Mouse (Mus musculus): Measurements from ENCODE around the gene Aftph. TPM values are rescaled to one million over a fixed set of nuclear protein-coding genes. Genes with fewer than 3 reads are reported as not detected.

Gene Aftph
- polyA plus RNA-seq (2014; fragmentation: Illumina TruSeq; extraction: RNeasy Lipid Tissue Mini Kit (QIAGEN cat#74804); ENCODE audit: low read depth, low replicate concordance), result 37.8 TPM

DNA sequence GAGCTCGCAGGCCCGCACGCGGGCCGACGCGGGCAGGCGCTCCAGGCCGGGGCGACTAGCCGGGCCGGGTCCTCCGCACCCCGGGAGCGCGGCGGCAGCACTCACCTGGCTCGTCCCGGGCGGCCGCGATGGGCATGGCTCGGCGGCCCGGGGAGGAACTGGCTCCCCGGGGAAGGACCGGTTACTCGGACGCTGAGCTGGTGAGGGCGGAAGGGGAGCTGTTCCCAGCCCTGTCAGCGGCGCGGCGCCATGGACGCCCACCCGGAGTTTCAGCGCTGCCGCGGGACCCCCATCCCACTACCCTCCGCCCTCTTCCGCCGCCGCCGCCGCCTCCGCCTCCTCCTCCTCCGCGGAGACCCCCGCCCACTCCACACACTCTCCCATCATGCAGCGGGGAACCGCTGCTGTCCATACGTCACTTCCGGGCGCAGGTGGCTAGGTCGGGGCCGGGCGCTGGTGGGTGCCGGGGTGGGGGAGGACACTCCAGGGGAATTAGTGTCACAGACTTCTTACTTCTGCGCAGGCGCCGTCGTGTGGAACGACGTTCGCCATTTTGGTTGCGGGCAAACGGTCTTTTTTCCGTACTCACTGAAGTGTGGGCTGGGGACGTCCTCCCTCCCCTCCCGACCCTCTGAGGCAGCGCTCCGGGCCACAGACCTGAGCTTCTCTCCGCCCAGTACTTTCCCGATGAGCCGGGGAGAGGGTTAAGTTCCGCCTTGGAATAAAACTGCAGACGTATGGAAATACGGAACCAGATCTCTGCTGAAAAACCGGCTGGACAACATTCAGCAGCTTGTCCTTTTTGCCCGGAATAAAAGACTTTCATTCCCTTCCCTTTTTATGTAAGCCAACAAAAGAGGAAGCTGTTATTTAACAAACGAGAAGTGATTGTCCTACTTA, at the start of gene Aftph:
TSS of gene Aftph (minus strand) at position 389 of the 900 bp plus-strand sequence.

Other genes with a start within 250 kb of the Aftph start
- gene Sertad2, start 198.3 kb downstream of the Aftph start, polyA plus RNA-seq (2014; fragmentation: Illumina TruSeq; extraction: RNeasy Lipid Tissue Mini Kit (QIAGEN cat#74804); ENCODE audit: low read depth, low replicate concordance), result 8.9 TPM
- 51.3 TPM for gene Lgalsl, start 89.5 kb upstream of the Aftph start, polyA plus RNA-seq (2014; fragmentation: Illumina TruSeq; extraction: RNeasy Lipid Tissue Mini Kit (QIAGEN cat#74804); ENCODE audit: low read depth, low replicate concordance)

Measured in liver, adult 10 weeks (tissue).